In the genomic region with DNA sequence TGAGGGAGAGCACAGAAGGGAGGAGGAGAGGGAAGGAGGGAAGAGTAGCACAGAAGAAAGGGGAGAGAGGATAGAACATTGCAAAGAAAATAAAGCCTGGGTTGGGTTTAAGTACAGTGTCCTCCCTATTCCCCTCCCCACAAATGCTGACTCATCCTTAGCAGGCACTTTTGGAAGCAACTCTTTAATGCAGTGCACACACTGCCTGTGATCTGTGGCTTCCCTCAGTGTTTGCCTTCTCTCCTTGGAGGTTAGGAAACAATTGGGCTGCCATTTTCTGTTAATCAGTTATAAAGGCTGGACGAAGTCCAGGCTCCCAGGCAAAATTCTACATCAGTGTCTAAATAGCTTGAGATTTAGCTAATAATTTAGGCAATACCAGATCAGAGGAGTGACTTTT, we compare ENCODE assay signal across 17 mouse cellular contexts. TPM values are rescaled to one million over a fixed set of nuclear protein-coding genes. Genes with fewer than 3 reads are reported as not detected.
DNase-seq lines count a peak whose midpoint lies in the region; ATAC-seq and TF ChIP-seq lines count a peak whose summit lies in the region.
"Not testable (repeated sequence)": the region's sequence is repeated elsewhere in the genome, so short reads cannot be mapped to it uniquely, and the experiment has no call there.
"Had no signal": no experiment of that assay in that cellular context is flagged by ENCODE, and none has a peak within 500 bp of the region (broad histone marks: within the 10 kb centered on the region; RNA-seq: fewer than 3 reads in every experiment).

No protein-coding gene starts in this region.

- H3K27me3 ChIP-seq in heart, embryonic 11.5 days (ENCODE audit: control insufficient read depth, insufficient read depth, low read length); kidney, postnatal 0 days (ENCODE audit: insufficient read depth, low read length); liver, embryonic 12.5 days (replicated peaks); lung, embryonic 15.5 days: not testable (repeated sequence)

- not testable (repeated sequence) for H3K9ac ChIP-seq in heart, embryonic 11.5 days (ENCODE audit: low read depth, low read length); kidney, postnatal 0 days (ENCODE audit: low read depth, low read length); liver, embryonic 12.5 days; lung, embryonic 15.5 days

- H3K4me2 ChIP-seq in heart, embryonic 11.5 days; kidney, postnatal 0 days (ENCODE audit: low read length); liver, embryonic 12.5 days; lung, embryonic 15.5 days: not testable (repeated sequence)

- ATAC-seq in heart, embryonic 11.5 days (replicated peaks; ENCODE audit: insufficient number of reproducible peaks, low FRiP score, low TSS enrichment): peak; percentile 77
- peak; percentile 64 for ATAC-seq in kidney, postnatal 0 days (replicated peaks; ENCODE audit: low FRiP score, low read depth)
- peak; percentile 97 for ATAC-seq in liver, embryonic 12.5 days
- peak; percentile 70; the same call in 1 of the 2 replicates for ATAC-seq in lung, embryonic 15.5 days (ENCODE audit: borderline replicate concordance, extremely low read depth, low FRiP score, low TSS enrichment)
- peak; percentile 67; the same call in 1 of the 2 replicates for ATAC-seq in megakaryocyte-erythroid progenitor cell, adult 5-6 weeks (replicated peaks; ENCODE audit: low FRiP score, low TSS enrichment, poor library complexity, severe bottlenecking)

- H3K9me3 ChIP-seq in heart, embryonic 11.5 days (replicated peaks; ENCODE audit: control insufficient read depth, low read length); kidney, postnatal 0 days (replicated peaks; ENCODE audit: low read length); liver, embryonic 12.5 days (replicated peaks); lung, embryonic 15.5 days: not testable (repeated sequence)

- WGBS in heart, embryonic 11.5 days (ENCODE audit: insufficient replicate concordance): 56% methylated on average over 1 of the region's 1 CpGs
- WGBS in kidney, postnatal 0 days: 43% methylated on average over 1 of the region's 1 CpGs
- WGBS in liver, embryonic 12.5 days (ENCODE audit: insufficient replicate concordance): 41% methylated on average over 1 of the region's 1 CpGs
- WGBS in lung, embryonic 15.5 days: 40% methylated on average over 1 of the region's 1 CpGs

- not testable (repeated sequence) for H3K27ac ChIP-seq in heart, embryonic 11.5 days (ENCODE audit: low read depth, low read length); kidney, postnatal 0 days; liver, embryonic 12.5 days; lung, embryonic 15.5 days

- not testable (repeated sequence) for H3K4me3 ChIP-seq in heart, embryonic 11.5 days (ENCODE audit: low read depth, low read length); kidney, postnatal 0 days (replicated peaks; ENCODE audit: low read depth, low read length); liver, embryonic 12.5 days; lung, embryonic 15.5 days

- DNase-seq in Muller cell, postnatal 12 days (ENCODE audit: inconsistent ontology term): peak; percentile 22
- DNase-seq in kidney, adult 11 months: peak; percentile 65
- not testable (repeated sequence) for DNase-seq in kidney, postnatal 0 days (ENCODE audit: low spot score)

- TF ChIP-seq CTCF in kidney, postnatal 0 days (IDR thresholded peaks at IDR 0.05; ENCODE audit: low read depth): not testable (repeated sequence)

- H3K36me3 ChIP-seq in heart, embryonic 11.5 days (ENCODE audit: control insufficient read depth, insufficient read depth, low read length); kidney, postnatal 0 days (ENCODE audit: insufficient read depth, low read length); liver, embryonic 12.5 days; lung, embryonic 15.5 days: not testable (repeated sequence)

- H3K4me1 ChIP-seq in heart, embryonic 11.5 days (ENCODE audit: control insufficient read depth, insufficient read depth, low read length); kidney, postnatal 0 days (replicated peaks; ENCODE audit: insufficient read depth, low read length); liver, embryonic 12.5 days; lung, embryonic 15.5 days: not testable (repeated sequence)

RNA-seq across cellular contexts. Expression of a gene that starts 5.9 kb away (rescaled TPM):
- polyA plus RNA-seq in heart, embryonic 11.5 days (2014; fragmentation: Nextera tagmentation; extraction: Ambion mirVana): not detected in 2 replicates
- 8.2 and 9.3 TPM in 2 replicates for polyA plus RNA-seq in kidney, postnatal 0 days (2015; fragmentation: Nextera tagmentation; extraction: Ambion mirVana)
- polyA plus RNA-seq in liver, embryonic 12.5 days (2016; fragmentation: Nextera tagmentation; extraction: Ambion mirVana): 1.3 and 2.1 TPM in 2 replicates
- 3.2 and 3.3 TPM in 2 replicates for polyA plus RNA-seq in lung, embryonic 15.5 days (2015; fragmentation: Nextera tagmentation; extraction: Ambion mirVana)
- not detected in 2 replicates for total RNA-seq in megakaryocyte-erythroid progenitor cell, adult 5-6 weeks (2014; fragmentation: Nextera tagmentation)
- not detected in 2 replicates for total RNA-seq in megakaryocyte-erythroid progenitor cell, adult 5-6 weeks (2017)

RNA-seq across cellular contexts. Expression of a gene that starts 25.3 kb away (rescaled TPM):
- polyA plus RNA-seq in heart, embryonic 11.5 days (2014; fragmentation: Nextera tagmentation; extraction: Ambion mirVana): not detected in 2 replicates
- polyA plus RNA-seq in kidney, postnatal 0 days (2015; fragmentation: Nextera tagmentation; extraction: Ambion mirVana): 0.06 TPM in 1 of 2 replicates, not detected in the other
- polyA plus RNA-seq in liver, embryonic 12.5 days (2016; fragmentation: Nextera tagmentation; extraction: Ambion mirVana): not detected in 2 replicates
- not detected in 2 replicates for polyA plus RNA-seq in lung, embryonic 15.5 days (2015; fragmentation: Nextera tagmentation; extraction: Ambion mirVana)
- 1.5 TPM in 1 of 2 replicates, not detected in the other for total RNA-seq in megakaryocyte-erythroid progenitor cell, adult 5-6 weeks (2014; fragmentation: Nextera tagmentation)
- not detected in 2 replicates for total RNA-seq in megakaryocyte-erythroid progenitor cell, adult 5-6 weeks (2017)
- polyA plus RNA-seq: embryonic facial prominence, embryonic 13.5 days; forebrain, embryonic 10.5 days; heart, embryonic 16.5 days; hindbrain, embryonic 11.5 days; limb, embryonic 11.5 days; midbrain, embryonic 13.5 days; neural tube, embryonic 14.5 days had no signal

RNA-seq across cellular contexts. Expression of a gene that starts 37.4 kb away (rescaled TPM):
- polyA plus RNA-seq in heart, embryonic 11.5 days (2014; fragmentation: Nextera tagmentation; extraction: Ambion mirVana): not detected in 2 replicates
- 0.55 and 0.65 TPM in 2 replicates for polyA plus RNA-seq in kidney, postnatal 0 days (2015; fragmentation: Nextera tagmentation; extraction: Ambion mirVana)
- 0.42 and 0.67 TPM in 2 replicates for polyA plus RNA-seq in liver, embryonic 12.5 days (2016; fragmentation: Nextera tagmentation; extraction: Ambion mirVana)
- 0.08 and 0.32 TPM in 2 replicates for polyA plus RNA-seq in lung, embryonic 15.5 days (2015; fragmentation: Nextera tagmentation; extraction: Ambion mirVana)
- total RNA-seq in megakaryocyte-erythroid progenitor cell, adult 5-6 weeks (2014; fragmentation: Nextera tagmentation): 0.83 and 0.99 TPM in 2 replicates
- not detected in 2 replicates for total RNA-seq in megakaryocyte-erythroid progenitor cell, adult 5-6 weeks (2017)
- polyA plus RNA-seq: forebrain, embryonic 10.5 days; limb, embryonic 11.5 days; neural tube, embryonic 14.5 days had no signal

RNA-seq across cellular contexts. Expression of a gene that starts 45.6 kb away (rescaled TPM):
- polyA plus RNA-seq in heart, embryonic 11.5 days (2014; fragmentation: Nextera tagmentation; extraction: Ambion mirVana): 0.39 and 0.55 TPM in 2 replicates
- polyA plus RNA-seq in kidney, postnatal 0 days (2015; fragmentation: Nextera tagmentation; extraction: Ambion mirVana): 10.7 and 12.1 TPM in 2 replicates
- 1.1 and 1.2 TPM in 2 replicates for polyA plus RNA-seq in liver, embryonic 12.5 days (2016; fragmentation: Nextera tagmentation; extraction: Ambion mirVana)
- polyA plus RNA-seq in lung, embryonic 15.5 days (2015; fragmentation: Nextera tagmentation; extraction: Ambion mirVana): 2.3 and 3.1 TPM in 2 replicates
- total RNA-seq in megakaryocyte-erythroid progenitor cell, adult 5-6 weeks (2014; fragmentation: Nextera tagmentation): 0.11 TPM in 1 of 2 replicates, not detected in the other
- total RNA-seq in megakaryocyte-erythroid progenitor cell, adult 5-6 weeks (2017): 0.61 and 2.3 TPM in 2 replicates

RNA-seq across cellular contexts. Expression of a gene that starts 52.9 kb away (rescaled TPM):
- not detected in 2 replicates for polyA plus RNA-seq in heart, embryonic 11.5 days (2014; fragmentation: Nextera tagmentation; extraction: Ambion mirVana)
- polyA plus RNA-seq in kidney, postnatal 0 days (2015; fragmentation: Nextera tagmentation; extraction: Ambion mirVana): 0.05 TPM in 1 of 2 replicates, not detected in the other
- not detected in 2 replicates for polyA plus RNA-seq in liver, embryonic 12.5 days (2016; fragmentation: Nextera tagmentation; extraction: Ambion mirVana)
- polyA plus RNA-seq in lung, embryonic 15.5 days (2015; fragmentation: Nextera tagmentation; extraction: Ambion mirVana): not detected in 2 replicates
- total RNA-seq in megakaryocyte-erythroid progenitor cell, adult 5-6 weeks (2014; fragmentation: Nextera tagmentation): not detected in 2 replicates
- total RNA-seq in megakaryocyte-erythroid progenitor cell, adult 5-6 weeks (2017): not detected in 2 replicates
- total RNA-seq: adrenal gland, adult 18-20 months; gastrocnemius, adult 2 months; left cerebral cortex, adult 8-10 months had no signal
- polyA plus RNA-seq: embryonic facial prominence, embryonic 13.5 days; forebrain, embryonic 10.5 days; heart, embryonic 16.5 days; hindbrain, embryonic 11.5 days; limb, embryonic 11.5 days; midbrain, embryonic 13.5 days; neural tube, embryonic 14.5 days had no signal
